In genomic region chr15:60822803-60823619, GRCm38 (mm10) we compare ENCODE assay signal across 8 mouse cellular contexts. TPM values are rescaled to one million over a fixed set of nuclear protein-coding genes. Genes with fewer than 3 reads are reported as not detected.
DNase-seq lines count a peak whose midpoint lies in the region; ATAC-seq and TF ChIP-seq lines count a peak whose summit lies in the region.

No protein-coding gene starts in this region.

- H3K4me2 ChIP-seq in embryonic facial prominence, embryonic 11.5 days (ENCODE audit: low read depth, low read length) = peak overlapping the region; percentile 94
- peak overlapping the region; percentile 98 for H3K4me2 ChIP-seq in limb, embryonic 12.5 days
- H3K4me2 ChIP-seq in midbrain, embryonic 13.5 days (replicated peaks) = peak overlapping the region; percentile 100

- intact Hi-C loops in heart, adult 2 months (cut with DNase I) = loop anchor here (5.0 to 10.0 kb wide), 2 partner anchors 69 to 272 kb away; no protein-coding TSS in a partner anchor

- TF ChIP-seq CTCF in heart, adult 2 months (IDR thresholded peaks at IDR 0.05) = peak; percentile 58
- TF ChIP-seq CTCF in kidney, adult 2 months (conservative IDR thresholded peaks at IDR 0.05; ENCODE audit: insufficient read depth, insufficient read length, low read depth, low read length) = peak; percentile 26; the same call in 1 of the 2 replicates
- TF ChIP-seq CTCF in small intestine, adult 2 months (IDR thresholded peaks at IDR 0.05; ENCODE audit: extremely low read depth, insufficient read length, insufficient replicate concordance, low read depth, low read length) = no peak

- WGBS in embryonic facial prominence, embryonic 11.5 days = under 1% methylated on average over 65 of the region's 68 CpGs
- 2% methylated on average over 68 of the region's 68 CpGs for WGBS in heart, adult 2 months
- under 1% methylated on average over 68 of the region's 68 CpGs for whole genome bisulfite sequencing in kidney, adult 2 months
- WGBS in limb, embryonic 12.5 days = under 1% methylated on average over 68 of the region's 68 CpGs
- under 1% methylated on average over 68 of the region's 68 CpGs for WGBS in midbrain, embryonic 13.5 days
- WGBS in small intestine, adult 2 months = under 1% methylated on average over 68 of the region's 68 CpGs

- TF ChIP-seq EP300 in heart, adult 2 months (IDR thresholded peaks at IDR 0.05; ENCODE audit: insufficient read depth, low read depth, low read length) = 0 out of 2 replicates have a peak, but pooled peaks have one; percentile 18

- peak overlapping the region; percentile 69 for H3K9ac ChIP-seq in embryonic facial prominence, embryonic 11.5 days (replicated peaks; ENCODE audit: low read length)
- peak overlapping the region; percentile 92 for H3K9ac ChIP-seq in heart, adult 2 months (ENCODE audit: low read depth, low read length)
- peak overlapping the region; percentile 71 for H3K9ac ChIP-seq in limb, embryonic 12.5 days (replicated peaks)
- H3K9ac ChIP-seq in midbrain, embryonic 13.5 days (replicated peaks) = peak overlapping the region; percentile 76

- H3K79me2 ChIP-seq in heart, adult 2 months (replicated peaks; ENCODE audit: control insufficient read depth, insufficient read depth, low read length) = no peaks in the 10 kb centered on the region

- no peaks in the 10 kb centered on the region for H3K9me3 ChIP-seq in embryonic facial prominence, embryonic 11.5 days (replicated peaks; ENCODE audit: control insufficient read depth, low read length)
- H3K9me3 ChIP-seq in limb, embryonic 12.5 days = no peaks in the 10 kb centered on the region
- H3K9me3 ChIP-seq in midbrain, embryonic 13.5 days = no peaks in the 10 kb centered on the region

- H3K4me1 ChIP-seq in embryonic facial prominence, embryonic 11.5 days (ENCODE audit: control insufficient read depth, insufficient read depth, low read length) = no peaks in the 10 kb centered on the region
- H3K4me1 ChIP-seq in heart, adult 2 months (ENCODE audit: control insufficient read depth, insufficient read depth, low read length) = peaks cover 1% of the 10 kb centered on the region; the same call in 1 of the 2 replicates
- peaks cover 12% of the 10 kb centered on the region; the same call in 1 of the 2 replicates for H3K4me1 ChIP-seq in kidney, adult 2 months (ENCODE audit: control insufficient read depth, insufficient read depth, low read length)
- H3K4me1 ChIP-seq in limb, embryonic 12.5 days (replicated peaks) = peaks cover 25% of the 10 kb centered on the region
- peaks cover 27% of the 10 kb centered on the region for H3K4me1 ChIP-seq in midbrain, embryonic 13.5 days (replicated peaks)
- peaks cover 6% of the 10 kb centered on the region; the same call in 1 of the 2 replicates for H3K4me1 ChIP-seq in small intestine, adult 2 months (ENCODE audit: control insufficient read depth, insufficient read depth, insufficient read length, low read length)

- peak; percentile 78 for ATAC-seq in embryonic facial prominence, embryonic 11.5 days (replicated peaks; ENCODE audit: insufficient number of reproducible peaks, low FRiP score, low TSS enrichment, low read depth)
- ATAC-seq in limb, embryonic 12.5 days (ENCODE audit: insufficient number of reproducible peaks, insufficient read depth, low FRiP score, low TSS enrichment, low read depth) = peak; percentile 77
- ATAC-seq in midbrain, embryonic 13.5 days = peak; percentile 84

- no peaks in the 10 kb centered on the region for H3K36me3 ChIP-seq in embryonic facial prominence, embryonic 11.5 days (replicated peaks; ENCODE audit: control insufficient read depth, insufficient read depth, low read depth, low read length)
- peaks cover 6% of the 10 kb centered on the region; the same call in 1 of the 2 replicates for H3K36me3 ChIP-seq in heart, adult 2 months (ENCODE audit: control insufficient read depth, insufficient read depth, low read length)
- H3K36me3 ChIP-seq in kidney, adult 2 months (ENCODE audit: control insufficient read depth, insufficient read depth, low read length) = no peaks in the 10 kb centered on the region
- H3K36me3 ChIP-seq in limb, embryonic 12.5 days = no peaks in the 10 kb centered on the region
- H3K36me3 ChIP-seq in midbrain, embryonic 13.5 days = no peaks in the 10 kb centered on the region
- H3K36me3 ChIP-seq in small intestine, adult 2 months (ENCODE audit: control insufficient read depth, insufficient read depth, low read length) = peaks cover 5% of the 10 kb centered on the region

- TF ChIP-seq POLR2A in heart, adult 2 months (IDR thresholded peaks at IDR 0.05; ENCODE audit: insufficient read depth, low read depth, low read length) = peak; percentile 67
- TF ChIP-seq POLR2A in kidney, adult 2 months (IDR thresholded peaks at IDR 0.05; ENCODE audit: low read depth, low read length) = no peak
- no peak; the same call in 1 of the 2 replicates for TF ChIP-seq POLR2A in small intestine, adult 2 months (IDR thresholded peaks at IDR 0.05; ENCODE audit: low read depth, low read length)

- no peaks in the 10 kb centered on the region for H3K27me3 ChIP-seq in embryonic facial prominence, embryonic 11.5 days (ENCODE audit: control insufficient read depth, insufficient read depth, low read length)
- no peaks in the 10 kb centered on the region for H3K27me3 ChIP-seq in heart, adult 2 months (ENCODE audit: control insufficient read depth, insufficient read depth, low read length)
- H3K27me3 ChIP-seq in kidney, adult 2 months (replicated peaks; ENCODE audit: control insufficient read depth, insufficient read depth, low read length) = no peaks in the 10 kb centered on the region
- 0 out of 2 replicates have a peak, but pooled peaks cover 2% of the 10 kb centered on the region for H3K27me3 ChIP-seq in limb, embryonic 12.5 days
- H3K27me3 ChIP-seq in midbrain, embryonic 13.5 days = peaks cover 10% of the 10 kb centered on the region; the same call in 1 of the 2 replicates
- H3K27me3 ChIP-seq in small intestine, adult 2 months (ENCODE audit: control insufficient read depth, insufficient read depth, low read length) = no peaks in the 10 kb centered on the region

- H3K4me3 ChIP-seq in embryonic facial prominence, embryonic 11.5 days (ENCODE audit: low read depth, low read length) = peak overlapping the region; percentile 61
- peak overlapping the region; percentile 80 for H3K4me3 ChIP-seq in heart, adult 2 months
- peak overlapping the region; percentile 100 for H3K4me3 ChIP-seq in kidney, adult 2 months (ENCODE audit: insufficient read depth, low read depth, low read length)
- peak overlapping the region; percentile 68 for H3K4me3 ChIP-seq in limb, embryonic 12.5 days (replicated peaks)
- H3K4me3 ChIP-seq in midbrain, embryonic 13.5 days (replicated peaks) = peak overlapping the region; percentile 71
- H3K4me3 ChIP-seq in small intestine, adult 2 months (ENCODE audit: low read depth, low read length) = peak overlapping the region; percentile 92

- peak; percentile 70 for DNase-seq in adrenal gland, postnatal 25 days
- DNase-seq in embryonic facial prominence, embryonic 11.5 days (ENCODE audit: low spot score) = peak; percentile 79
- DNase-seq in heart, adult 2 months = peak; percentile 81 to 83
- peak; percentile 92 for DNase-seq in kidney, adult 2 months
- no peak for DNase-seq in adipocyte (ENCODE audit: low spot score)

- H3K27ac ChIP-seq in embryonic facial prominence, embryonic 11.5 days (replicated peaks; ENCODE audit: low read depth, low read length) = peak overlapping the region; percentile 29; the same call in 1 of the 2 replicates
- H3K27ac ChIP-seq in heart, adult 2 months = peak overlapping the region; percentile 93
- peak overlapping the region; percentile 100 for H3K27ac ChIP-seq in kidney, adult 2 months (ENCODE audit: insufficient read depth, low read depth, low read length)
- peak overlapping the region; percentile 86 for H3K27ac ChIP-seq in limb, embryonic 12.5 days
- peak overlapping the region; percentile 55 for H3K27ac ChIP-seq in midbrain, embryonic 13.5 days
- peak overlapping the region; percentile 98 for H3K27ac ChIP-seq in small intestine, adult 2 months (ENCODE audit: insufficient read depth, low read depth, low read length)

RNA-seq across cellular contexts. Expression of gene Fam84b, which starts 30.6 kb away (rescaled TPM):
- total RNA-seq in adrenal gland, postnatal 25 days (2021) = 17.2 and 17.6 TPM in 2 replicates
- polyA plus RNA-seq in embryonic facial prominence, embryonic 11.5 days (2014; fragmentation: Nextera tagmentation; extraction: Ambion mirVana) = 12.1 and 13.5 TPM in 2 replicates
- total RNA-seq in heart, adult 2 months (2021) = 1 to 10 TPM; 4.7 to 6.6 TPM
- polyA plus RNA-seq in heart, adult 2 months (2012; rRNA removed) = 3.9 and 6.9 TPM in 2 replicates
- 18.1 and 21.1 TPM in 2 replicates for polyA plus RNA-seq in kidney, adult 2 months (2012; rRNA removed)
- 5.9 TPM in 2 replicates for polyA plus RNA-seq in limb, embryonic 12.5 days (2016; fragmentation: Nextera tagmentation; extraction: Ambion mirVana)
- polyA plus RNA-seq in midbrain, embryonic 13.5 days (2015; fragmentation: Nextera tagmentation; extraction: Ambion mirVana) = 6.3 and 6.5 TPM in 2 replicates
- polyA plus RNA-seq in small intestine, adult 2 months (2012; rRNA removed) = 11.8 and 17.3 TPM in 2 replicates

Comparison
In these comparisons a context has a peak if more than half of its experiments do, and no peak if none do; other contexts are left out.
1. H3K27ac ChIP-seq: peak in every context shown above with its lines; median percentile 100 in kidney, adult 2 months; 98 in small intestine, adult 2 months; 93 in heart, adult 2 months; 86 in limb, embryonic 12.5 days; 55 in midbrain, embryonic 13.5 days; 29 in embryonic facial prominence, embryonic 11.5 days.